Mouse (Mus musculus) right cerebral cortex, postnatal 25 days (tissue): Measurements from ENCODE around the gene Tmem198.

Experiments used
- DNase-seq: peaks from one replicate; pipeline ENCODE4 v3.0.0; 2022

Tmem198 gene

DNA sequence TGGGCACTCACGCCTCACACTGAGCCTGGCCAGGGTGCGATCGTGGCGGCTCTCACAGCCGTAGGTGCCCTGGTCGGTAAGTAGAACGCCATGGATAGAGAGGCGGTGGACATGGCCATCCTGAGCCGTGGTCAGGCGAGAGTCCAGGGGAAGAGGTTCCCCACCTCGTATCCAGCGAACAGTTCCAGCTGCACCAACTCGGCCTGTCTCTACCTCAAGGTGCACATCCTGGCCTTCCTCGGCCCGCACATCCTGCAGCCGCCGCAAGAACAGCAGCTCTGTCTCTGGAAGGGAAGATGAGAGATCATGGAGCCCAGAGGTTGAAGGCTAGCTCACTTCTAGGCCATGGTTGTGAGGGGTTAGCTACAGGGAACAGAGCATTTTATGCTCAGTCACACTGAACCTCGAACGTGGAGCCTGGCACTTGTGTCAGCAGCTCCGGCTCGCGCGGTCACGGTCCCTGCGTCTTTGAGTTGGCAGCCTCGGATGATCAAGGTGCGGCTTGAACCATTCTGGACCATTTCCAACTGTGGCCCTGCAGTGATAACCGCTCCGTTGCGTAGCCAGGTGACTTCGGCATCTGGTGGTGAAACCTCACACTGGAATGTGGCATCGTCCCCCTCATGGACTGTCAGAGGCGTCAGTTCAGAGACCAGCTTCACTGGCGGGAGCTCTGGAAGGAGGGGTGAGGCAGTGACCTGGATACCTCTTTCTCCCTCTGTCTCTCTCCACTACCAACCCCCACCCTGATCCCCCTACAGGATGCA is 11.6 kb downstream of the Tmem198 start:
- no peak for DNase-seq

DNA sequence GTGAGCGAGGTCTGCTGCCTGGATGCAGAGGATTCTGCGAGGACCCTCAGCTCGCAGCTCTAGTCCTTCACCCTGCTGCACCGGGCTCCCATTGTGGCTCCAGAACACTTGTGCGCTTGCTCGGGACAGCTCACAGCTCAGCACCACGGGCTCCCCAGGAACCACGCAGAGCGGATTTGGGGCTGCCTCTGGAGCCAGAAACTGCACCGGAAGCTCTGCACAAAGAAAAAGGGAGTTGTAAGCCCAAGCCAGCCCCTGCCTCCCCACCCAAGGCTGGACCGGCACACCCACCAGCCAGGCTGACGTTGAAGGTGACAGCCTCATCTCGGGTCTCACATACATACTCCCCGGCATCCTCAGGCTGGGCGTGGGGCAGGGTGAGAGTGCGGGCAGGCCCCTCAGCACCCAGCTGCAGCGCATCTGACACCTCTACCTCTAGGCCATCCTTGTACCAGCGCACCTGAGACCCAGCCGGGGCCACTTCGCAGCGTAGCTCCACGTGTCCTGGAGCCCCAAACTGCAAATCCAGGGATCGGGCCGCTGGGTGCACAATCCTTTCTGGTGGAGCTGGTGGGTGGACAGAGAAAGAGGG is 13.3 kb downstream of the Tmem198 start:
- no peak for DNase-seq

DNA sequence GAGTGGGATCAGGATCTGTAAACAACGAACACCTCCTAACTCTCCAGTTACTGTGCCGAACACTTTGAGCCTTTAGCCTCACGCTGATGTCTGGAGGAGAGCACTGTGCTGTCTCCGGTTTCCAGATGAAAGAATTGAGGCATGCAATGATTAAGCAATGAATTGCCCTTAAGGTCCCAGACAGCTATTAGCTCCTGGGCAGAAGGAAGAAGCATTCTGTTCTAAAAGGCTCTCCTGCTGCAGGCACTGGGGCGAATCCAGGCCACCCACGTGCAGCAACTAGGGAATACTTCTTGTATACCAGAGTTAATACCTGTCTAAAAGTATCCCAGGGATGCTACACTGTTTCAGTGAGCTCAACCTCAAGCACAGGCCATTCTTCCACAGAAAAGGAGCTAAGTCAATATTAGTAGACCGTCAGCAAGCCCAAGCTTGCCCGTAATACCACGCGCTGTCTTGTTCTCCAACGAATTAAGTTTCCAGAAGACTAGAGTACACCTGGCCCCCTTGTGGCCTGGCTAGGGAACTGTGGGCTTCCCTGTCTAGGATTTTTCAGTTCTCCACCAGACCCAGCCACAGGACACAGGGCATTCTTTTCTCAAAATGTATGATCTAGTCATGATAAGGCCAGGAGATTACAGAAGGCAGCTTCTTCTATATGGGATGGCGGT is 15.7 kb downstream of the Tmem198 start:
- no peak for DNase-seq

DNA sequence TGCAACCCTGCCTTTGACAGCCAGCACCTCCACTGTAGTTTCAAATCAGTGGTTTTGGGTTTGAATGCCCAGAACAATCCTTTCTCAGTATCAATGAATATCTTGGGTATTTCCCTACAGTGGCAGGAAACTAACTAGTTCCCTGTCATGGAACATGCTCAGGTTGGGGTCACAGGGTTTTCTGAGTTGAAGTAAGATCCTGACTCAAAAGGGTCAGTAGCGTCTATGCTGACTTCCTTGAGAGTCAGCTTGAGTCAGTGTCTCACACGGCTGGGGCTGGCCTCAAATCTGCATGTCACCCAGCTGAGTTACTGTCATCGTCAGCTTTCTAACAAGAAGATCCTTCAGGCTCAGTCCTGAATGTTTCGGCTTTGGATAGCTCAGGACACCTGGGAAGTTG is 19.6 kb downstream of the Tmem198 start:
- no peak for DNase-seq

DNA sequence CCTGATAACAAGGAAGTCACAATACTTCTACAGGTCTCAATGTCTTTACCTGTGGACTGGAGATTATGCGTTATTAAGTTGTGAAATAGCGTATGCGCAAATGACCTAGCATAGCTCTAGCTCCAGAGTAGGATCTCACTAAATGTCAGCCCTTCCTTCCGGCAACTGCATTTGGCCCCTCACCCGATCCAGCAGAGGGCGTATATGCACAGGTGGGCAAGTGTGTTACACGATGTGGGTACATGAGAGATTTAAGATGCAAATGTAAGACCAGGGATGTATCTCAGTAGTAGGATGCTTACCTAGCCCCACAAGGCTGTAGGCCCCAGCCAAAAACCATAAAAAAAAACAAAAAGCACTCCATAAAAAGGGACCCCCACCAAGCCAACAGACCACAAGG is 20.1 kb downstream of the Tmem198 start:
- no peak for DNase-seq

DNA sequence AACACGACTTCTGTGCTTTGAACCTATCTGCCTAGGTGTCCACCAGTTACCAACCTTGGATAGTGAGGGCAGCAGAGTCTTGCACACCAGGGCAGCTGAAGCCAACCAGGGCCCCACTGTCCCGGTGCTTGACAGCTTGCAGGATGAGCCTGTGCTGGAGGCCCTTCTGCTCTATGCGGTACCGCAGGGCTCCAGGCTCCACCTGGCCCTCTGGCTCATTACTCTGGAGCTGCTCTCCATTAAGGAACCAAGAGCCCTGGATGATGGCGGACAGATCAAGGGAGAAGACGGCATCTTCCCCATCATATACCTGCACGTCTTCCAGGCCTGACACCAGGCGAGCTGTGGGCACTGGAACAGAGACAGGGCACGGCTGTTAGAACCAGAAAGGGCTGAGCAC is 22.6 kb downstream of the Tmem198 start:
- DNase-seq, result no peak

DNA sequence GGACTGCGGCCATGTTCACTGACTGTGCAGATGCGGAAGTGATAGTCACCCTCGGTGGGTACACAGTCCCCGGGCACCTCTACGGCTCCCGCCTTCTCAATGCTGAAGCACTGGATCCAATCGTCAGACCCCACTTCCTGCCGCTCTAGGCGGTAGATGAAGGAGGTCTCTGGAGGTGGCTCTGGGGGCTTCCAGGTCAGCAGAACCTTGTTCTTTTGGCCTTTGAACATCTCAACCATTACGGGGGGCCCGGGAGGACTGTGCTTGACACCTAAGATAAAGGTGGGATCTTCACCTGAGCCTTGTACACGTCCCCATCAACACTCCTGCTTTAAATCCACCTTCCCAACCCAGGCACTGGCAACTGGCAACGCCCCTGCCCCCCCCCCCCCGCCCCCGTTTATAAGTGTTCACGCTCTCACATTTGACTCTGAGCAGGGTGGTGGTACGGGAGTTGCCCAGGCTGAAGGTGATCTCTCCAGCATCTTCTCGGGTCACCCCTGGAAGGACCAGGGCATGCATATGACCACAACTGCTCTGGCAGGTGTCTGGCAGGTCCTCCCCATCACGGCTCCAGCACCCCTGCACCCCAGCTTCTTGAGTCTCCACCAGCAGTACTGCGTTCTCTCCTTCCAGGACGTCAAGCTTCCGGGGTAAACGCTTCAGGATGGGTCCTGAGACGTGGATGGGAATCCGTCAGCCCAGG is 23.8 kb downstream of the Tmem198 start:
- DNase-seq, result no peak

DNA sequence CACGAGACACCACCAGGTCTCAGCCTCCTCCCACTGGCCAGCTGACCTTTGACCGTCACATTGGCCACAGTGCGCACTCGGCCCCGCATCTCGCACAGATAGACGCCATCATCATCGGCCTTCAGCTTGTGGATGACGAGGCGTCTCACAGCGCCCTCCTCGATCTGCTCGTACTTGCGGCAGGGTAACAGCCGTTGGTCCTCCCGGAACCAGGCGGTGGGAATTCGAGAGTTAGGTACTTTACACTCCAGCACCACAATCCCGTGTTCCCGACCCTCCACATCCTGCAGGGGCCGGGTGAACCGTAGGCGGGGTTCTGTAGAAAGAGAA is 24.3 kb downstream of the Tmem198 start:
- DNase-seq, result no peak

DNA sequence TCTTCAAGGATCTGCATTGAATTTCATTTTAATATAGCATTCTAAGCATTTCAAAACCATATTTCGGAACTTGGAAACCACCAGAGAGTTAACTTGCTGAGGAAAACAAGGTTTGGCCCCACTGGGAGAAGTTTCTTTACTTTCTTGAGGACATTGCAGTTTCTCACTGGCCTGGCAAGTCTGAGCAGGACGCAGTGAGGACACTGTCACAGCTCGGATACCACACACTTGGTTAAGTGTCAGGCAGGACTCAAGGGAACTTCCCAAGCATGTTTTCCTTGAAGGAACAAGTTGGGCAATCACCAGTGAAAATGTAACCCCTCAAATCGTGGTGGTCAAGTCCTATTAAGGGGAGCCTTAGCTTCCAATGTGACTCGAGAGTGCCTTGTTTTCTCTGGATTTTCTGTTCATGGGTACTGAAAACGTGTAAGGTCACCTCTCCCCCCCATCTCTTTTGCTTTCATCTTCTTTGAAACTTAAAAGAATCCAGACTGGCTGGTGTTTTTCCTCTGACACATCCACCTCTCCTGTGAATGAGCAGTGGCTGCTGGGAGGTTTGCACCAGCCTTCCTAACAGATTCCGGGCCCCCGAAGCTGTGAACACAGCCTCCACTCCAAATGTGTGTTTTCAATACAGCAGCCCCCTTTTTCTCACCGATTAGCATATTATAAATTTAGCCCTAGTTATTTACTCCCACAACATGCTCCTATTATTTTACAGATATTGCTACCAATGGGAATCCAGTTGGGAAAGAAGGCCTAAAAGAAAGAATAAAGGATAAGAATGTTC is 25.1 kb downstream of the Tmem198 start:
- DNase-seq, result no peak

DNA sequence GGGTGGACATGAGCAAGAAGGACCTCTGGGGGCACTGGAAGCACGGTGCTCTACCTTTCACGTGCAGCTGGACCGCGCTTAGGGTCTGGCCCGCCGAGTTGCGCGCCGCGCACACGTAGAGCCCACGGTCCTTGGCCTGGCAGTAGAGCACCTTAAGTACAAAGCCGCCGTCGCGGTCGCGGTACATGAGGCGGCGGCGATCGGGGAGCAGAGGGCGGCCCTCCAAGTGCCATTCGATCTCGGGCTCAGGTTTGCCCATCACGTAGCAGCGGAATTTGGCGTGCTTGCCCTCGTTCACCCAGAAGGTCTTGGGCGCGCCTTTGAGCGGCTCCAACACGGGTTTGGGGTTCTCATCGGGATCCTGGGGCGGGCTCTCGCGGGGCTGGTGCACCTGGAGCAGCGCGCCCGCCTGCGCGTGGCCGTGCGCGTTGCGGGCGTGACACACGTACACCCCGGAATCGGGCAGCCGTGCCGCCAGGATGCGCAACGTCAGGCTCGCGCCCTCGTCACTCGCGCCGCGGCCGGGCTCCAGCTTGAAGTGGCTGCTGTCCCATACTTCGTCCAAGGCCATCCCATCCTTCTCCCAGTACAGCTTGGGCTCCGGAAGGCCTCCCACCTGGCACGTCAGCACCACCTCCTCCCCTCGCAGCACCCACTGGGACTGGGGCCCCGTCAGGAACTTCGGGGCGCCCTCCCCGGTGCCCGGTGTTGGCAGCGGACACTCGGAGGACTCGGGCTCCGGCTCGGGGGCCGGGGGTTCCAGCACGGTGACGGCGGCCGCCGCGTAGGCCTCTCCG is 26.0 kb downstream of the Tmem198 start:
- peak; percentile 88 for DNase-seq

DNA sequence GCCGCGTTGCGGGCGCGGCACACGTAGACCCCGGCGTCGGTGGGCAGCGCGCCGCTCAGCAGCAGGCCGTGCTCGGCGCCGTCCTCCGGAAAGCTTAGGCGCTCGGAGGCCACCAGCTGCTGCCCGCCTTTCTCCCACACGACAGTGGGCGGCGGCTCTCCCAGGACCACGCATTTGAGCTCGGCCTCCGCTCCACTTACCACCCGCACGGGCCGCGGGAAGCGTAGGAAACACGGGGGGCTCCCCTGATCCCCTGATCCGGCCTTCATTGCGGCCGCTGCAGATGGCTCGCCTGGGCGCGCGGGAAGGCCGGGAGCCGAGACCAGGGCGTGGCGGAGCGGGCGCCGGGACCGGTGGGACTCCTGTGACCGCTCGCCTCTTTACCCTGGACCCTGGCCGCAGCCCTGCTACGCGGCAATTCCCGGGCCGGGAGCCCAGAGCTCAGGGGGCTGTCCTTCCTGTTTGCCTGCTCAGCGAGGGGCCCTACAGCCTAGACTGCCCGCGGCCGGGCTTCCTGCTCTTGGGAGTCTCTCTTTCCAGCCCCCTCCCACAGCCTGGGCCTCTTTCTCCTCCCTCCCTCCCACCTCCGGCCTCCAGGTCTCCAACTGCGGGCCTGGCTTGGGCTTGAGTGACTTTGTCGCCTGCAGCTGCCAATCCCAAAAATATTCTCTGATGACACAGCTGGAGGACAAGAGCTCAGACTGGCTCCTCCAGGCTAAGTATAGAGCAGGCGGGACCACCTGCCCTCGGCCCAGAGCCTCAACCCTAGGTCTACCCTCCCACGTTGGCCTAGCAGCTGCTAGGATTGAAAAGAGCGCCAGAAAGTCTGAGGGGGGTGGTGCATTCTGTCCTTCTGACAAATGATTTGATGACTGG is 26.9 kb downstream of the Tmem198 start, which contains the start of gene Obsl1:
Obsl1 (minus strand) TSS at position 497 of the 876 bp plus-strand sequence.
- DNase-seq, result peak; percentile 64

DNA sequence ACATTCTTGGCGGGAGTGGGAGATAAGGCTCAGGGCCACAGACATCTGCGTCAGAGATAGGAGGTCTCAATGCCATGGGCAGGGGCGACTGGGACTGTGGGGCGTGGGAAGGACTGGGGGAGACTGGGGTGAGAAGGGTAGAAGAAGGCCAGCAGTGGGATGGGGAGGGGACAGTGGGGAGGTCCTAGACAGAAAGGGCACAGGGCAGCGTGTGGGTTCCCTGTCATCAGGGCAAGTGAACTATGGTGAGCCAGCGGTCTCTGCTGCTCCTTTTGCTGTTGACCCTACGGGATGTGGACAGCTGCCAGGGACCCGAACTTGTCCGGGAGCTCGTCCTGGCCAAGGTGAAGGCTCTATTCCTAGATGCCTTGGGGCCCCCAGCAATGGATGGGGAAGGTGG is 27.7 kb downstream of the Tmem198 start, which contains the start of gene Inha:
Inha (plus strand) TSS at position 72 of the 400 bp plus-strand sequence.
- no peak for DNase-seq

DNA sequence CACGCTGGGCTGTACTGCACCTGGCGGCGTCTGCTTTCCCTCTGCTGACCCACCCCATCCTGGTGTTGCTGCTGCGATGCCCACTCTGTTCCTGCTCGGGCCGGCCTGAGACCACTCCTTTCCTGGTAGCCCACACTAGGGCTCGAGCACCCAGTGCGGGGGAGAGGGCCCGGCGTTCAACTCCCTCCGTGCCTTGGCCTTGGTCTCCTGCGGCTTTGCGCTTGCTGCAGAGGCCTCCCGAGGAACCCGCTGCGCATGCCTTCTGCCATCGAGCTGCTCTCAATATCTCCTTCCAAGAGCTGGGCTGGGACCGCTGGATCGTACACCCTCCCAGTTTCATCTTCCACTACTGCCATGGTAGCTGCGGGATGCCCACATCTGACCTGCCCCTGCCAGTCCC is 30.3 kb downstream of the Tmem198 start:
- no peak for DNase-seq

DNA sequence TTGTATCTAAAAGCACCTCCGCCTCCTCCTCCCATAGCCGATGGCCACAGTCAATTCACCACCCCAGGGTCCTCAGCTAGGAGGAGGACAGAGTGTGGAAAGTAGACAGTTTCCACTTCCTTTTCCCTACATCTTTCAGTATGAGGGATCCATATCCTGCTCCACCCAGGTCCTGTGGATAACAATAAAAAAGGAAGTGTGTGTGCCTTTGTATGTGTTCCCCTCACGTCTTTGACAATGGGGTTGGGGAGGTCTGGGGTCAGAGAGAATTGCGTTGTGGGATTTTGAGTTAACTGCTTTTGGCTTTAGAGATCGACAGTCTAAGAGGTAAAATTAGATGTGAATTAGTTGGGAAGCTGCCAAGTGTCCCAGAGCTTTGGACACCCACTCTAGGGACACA is 30.8 kb downstream of the Tmem198 start:
- no peak for DNase-seq

DNA sequence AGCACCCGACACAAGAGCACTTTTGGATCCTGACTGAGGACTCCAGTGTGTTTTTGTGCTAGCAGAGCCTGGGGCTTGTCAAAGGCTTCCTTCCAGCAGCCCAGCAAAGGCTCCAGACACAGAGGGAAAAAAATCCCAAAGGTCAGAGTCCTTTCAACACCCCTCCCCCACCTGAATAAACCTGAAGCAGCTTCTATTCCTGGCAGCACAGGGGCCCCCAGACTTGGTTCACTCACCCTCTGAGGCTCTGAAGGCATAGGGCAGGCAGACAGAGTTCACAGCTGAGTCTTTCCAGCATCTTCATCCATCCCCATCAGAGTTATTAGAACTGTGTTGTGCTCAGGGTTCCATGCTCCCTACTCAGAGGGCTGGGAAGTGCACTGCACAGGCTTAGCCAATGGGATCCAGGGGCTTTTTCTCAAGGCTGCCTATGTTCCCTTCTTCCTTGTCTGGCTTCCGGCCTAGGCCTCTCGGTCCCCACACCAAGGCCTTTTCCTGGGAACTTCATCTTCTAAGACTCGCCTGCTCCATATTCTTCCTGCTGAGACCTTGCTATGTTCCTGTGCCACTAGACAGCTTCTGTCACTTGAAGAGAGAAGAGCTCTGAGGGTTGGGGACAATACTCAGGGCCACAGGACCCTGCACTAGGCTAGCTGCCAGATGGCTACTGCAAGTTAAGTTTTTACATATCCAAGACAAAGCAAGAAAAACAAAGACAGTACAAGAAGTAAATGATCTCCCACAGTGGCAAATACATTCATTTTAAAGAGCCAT is 32.3 kb downstream of the Tmem198 start:
- DNase-seq, result no peak

DNA sequence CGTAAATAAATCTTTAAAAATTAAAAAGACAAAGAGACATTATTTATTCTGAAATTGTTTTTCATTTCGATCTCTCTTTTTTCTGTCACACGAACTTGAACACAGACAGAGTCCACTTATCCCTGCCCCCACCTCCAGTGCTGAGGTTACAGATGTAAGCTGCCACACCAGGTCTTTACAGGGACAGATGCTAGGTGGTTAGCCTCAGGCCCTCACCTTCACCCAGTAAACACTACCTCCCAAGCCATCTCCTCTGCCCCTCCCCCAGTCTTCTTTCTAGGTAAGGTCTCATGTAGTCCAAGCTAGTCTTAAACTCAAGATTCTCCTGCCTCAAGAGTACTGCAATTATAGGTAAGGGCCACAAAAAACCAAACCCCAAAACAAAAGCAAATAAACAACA is 33.2 kb downstream of the Tmem198 start:
- no peak for DNase-seq

DNA sequence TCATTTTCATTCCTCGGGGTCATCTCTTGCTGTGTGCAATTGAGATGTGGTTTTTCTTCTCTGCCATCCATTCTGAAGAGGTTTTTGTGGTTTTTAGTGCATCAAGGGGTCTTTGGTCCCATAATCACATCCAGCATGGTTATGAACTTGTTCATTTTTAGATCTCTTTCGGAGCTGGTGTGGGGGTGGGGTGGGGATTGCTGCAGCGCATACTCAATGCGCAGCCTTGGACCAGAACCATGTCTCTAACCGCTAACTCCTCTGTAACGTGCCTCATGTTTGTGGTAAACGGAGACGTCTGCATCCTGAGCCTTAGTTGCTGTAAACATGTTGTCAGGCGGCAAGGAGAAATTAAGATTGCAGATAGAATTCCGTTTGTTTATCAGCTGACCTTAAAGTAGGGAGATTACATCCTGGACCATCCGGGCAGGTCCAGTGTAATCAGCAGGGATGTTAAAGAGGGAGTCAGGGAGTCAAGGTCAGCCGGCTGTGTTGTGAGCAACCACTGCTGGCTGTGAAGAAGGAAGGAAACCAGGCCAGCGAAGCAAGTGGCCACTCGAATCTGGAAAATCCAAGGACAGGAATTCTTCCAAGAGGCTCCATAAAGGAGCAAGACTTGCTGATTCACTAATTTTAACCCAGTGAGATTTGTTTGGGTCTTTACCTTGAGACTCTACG is 37.5 kb downstream of the Tmem198 start:
- DNase-seq, result no peak

DNA sequence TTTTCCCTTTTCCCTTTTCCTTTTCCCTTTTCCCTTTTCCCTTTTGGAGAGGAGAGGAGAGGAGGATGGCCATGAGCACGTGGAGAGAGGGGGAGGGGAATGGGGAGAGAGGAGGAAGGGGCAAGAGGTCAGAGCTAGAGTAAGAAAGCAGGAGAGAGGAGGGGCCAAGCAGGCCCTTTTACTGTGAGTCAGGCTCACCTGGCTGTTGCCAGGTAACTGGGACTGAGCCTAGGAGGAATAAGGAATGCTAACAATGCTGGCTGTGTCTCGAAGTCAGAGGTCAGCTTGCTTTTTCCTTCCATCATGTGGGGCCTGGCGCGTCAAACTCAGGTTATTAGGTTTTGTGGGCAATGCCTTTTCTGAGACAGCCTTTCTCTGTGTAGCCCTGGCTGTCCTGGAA is 38.7 kb downstream of the Tmem198 start:
- no peak for DNase-seq

DNA sequence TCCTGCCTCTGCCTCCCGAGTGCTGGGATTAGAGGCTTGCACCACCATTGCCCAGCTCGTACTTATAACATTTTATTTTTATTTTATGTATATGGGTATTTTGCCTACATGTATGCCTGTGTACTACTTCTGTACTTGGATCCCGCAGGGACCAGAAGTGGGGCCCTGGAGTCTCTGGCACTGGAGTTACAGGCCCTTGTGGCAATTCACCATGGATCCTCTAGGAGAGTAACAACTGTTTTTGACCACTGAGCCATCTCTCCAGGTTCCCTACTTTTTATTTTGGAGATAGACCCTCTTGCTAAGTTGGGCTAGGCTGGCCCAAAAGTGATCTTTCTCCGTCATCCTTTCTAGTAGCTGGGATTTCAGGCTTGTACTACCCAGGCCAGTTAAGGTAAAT is 39.1 kb downstream of the Tmem198 start:
- no peak for DNase-seq
